Mouse (Mus musculus) bone marrow macrophage, adult 2 months (primary cell): ENCODE measurements around the gene Aldh3b1.

Source experiments
- CTCF ChIP-seq: IDR thresholded peaks from 2 replicates; pipeline ENCODE4 v1.5.1; 2012; ENCODE audit warnings: low read depth, mild to moderate bottlenecking, low read length, moderate library complexity
- POLR2A ChIP-seq: IDR thresholded peaks from 2 replicates; pipeline ENCODE4 v1.6.1; 2012; ENCODE audit warnings: mild to moderate bottlenecking, low read depth, low read length, borderline replicate concordance

DNA sequence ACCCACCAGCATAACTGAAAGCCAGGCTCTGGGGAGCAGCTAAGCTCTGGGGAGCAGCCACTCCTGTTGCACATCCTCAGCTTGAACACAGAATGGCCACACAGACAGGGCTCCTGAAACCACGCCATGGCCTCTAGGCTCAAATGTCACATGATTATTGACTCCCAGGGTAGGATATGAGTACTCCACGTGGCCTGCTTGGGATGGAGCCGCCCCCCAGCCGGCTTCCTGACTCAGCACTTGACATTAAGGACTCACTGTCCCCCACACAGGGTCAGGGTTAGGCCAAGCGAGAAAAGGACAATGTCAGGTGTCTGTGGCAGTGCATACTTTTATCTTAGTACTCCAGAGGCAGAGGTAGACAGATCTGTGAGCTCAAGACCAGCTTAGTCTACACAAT, 19.4 kb downstream of the Aldh3b1 start:
- TF ChIP-seq POLR2A (peak; percentile 63; the same call in 1 of the 2 replicates), CTCF (peak; percentile 22; the same call in 1 of the 2 replicates)
